Mouse (Mus musculus) liver, embryonic 14.5 days (tissue): ENCODE measurements around the gene Mical2.

Experiments
- CTCF ChIP-seq: IDR thresholded peaks from 2 replicates; pipeline ENCODE4 v1.5.1; 2016; ENCODE audit warnings: antibody characterized with exemption, low read depth, control low read depth
- EP300 ChIP-seq: IDR thresholded peaks from 2 replicates; pipeline ENCODE4 v1.6.1; 2016; ENCODE audit warnings: antibody characterized with exemption, low read depth

DNA sequence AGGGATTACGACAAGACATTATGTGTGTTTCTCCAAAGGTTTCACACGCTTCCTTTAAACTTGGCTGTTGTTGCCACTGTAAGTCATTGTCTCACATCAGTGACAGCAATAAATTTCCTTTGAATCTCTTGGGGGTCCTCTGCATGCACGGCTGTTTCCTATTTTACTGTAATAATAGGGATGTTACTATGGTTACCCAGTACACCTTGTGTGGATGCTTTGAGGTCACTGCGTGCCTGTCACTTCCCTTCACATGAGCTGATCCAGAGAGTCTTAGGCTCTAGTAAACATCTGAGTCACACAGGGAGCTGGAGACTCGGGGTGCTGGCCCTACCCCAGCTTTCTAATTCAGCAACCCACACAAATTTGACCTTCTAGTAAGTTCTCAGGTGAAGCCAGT lies 88.0 kb downstream of the Mical2 start:
- TF ChIP-seq EP300: no peak
- no peak for TF ChIP-seq CTCF
